Mouse (Mus musculus) naive thymus-derived CD4-positive, alpha-beta T cell, adult 5 months (primary cell): ENCODE results near the gene 1700030K09Rik. TPM values are rescaled to one million over a fixed set of nuclear protein-coding genes. Genes with fewer than 3 reads are reported as not detected.

ENCODE experiments used
- polyA plus RNA-seq: library from polyadenylated mRNA; unstranded; fragments of 100-300 nt; shearing (Covaris generic); gene quantifications from one replicate; pipeline ENCODE4 v1.2.1, GENCODE M21; 2017

Gene 1700030K09Rik
- 3.9 TPM for polyA plus RNA-seq

DNA sequence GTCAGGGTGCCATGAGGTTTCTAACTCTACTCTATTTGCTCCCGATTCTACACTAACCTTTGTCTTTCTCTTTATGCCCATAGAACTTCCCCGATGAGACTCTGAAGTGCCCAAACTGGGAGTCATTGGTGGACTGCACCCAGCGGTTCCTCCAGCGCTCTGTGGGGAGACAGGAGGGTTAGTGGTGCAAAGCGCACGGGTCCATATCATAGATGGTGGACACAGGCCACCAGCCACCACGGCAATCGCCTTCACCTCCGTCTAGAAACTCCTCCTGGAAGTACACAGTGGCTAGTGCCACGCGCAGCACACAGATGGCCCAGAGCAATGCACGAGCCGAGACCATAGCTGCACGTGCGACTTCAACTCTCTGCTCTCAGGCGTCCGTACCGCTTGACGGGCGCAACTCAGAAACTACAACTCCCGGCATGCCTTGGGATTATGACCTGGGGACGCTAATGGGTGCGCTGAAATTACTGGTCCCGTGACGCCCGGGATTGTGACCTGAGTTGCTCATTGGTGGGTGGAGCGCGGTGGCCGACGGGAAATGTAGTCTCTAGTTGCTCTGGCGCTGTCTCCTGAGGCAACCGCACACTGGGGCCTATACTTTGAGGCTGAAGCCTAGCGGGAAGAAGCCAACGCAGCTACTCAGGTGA, at the start of gene 1700030K09Rik, which contains the start of gene Calr3:
TSS of gene 1700030K09Rik (plus strand) at position 543 of the 656 bp plus-strand sequence.
TSS of gene Calr3 (minus strand) at position 533 of the 656 bp plus-strand sequence.

DNA sequence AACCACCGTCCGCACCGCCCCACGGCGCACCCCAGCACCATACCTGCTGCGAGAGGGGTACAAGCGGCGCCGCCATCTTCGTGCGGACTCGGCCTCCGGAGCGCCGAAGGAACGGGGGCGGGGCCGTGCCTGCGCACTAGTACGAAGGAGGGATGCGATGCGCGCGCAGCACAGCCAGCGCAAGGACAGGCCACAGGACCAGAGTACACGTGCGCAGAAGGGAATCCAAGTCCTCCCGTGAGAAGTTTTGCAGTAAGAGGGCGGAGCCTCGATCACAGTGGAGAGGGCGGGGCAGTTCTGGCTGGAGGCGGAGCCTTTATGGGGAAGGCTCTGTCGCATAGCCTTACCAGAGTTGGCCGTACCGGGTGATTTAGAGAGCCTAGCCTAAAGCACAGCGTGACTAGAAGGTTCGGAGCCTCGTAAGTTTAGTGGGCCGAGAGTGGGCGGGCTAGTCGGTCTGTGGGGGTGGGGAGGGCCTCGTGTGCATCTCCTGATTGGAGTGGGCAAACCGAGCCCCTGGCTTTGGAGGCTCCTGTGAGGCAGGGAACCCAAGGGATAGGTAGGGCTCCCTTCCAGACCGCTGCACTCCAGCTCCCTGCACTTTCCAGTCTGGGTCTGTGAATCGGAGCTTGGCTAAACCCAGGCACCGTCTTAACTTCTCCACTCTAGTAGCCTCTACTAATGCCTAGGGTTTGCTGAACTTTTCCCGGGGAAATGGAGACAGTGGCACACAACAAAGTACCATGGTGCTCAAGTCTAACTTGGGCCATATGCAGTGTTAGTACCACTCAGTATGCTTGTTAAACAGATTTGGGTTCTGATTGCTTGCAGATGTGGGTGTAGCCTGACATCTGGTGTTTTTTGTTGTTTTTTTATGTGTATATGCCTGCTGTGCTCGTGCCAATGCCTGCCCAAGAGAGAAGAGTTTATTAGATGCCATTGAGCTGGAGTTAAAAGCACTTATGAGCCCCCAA, 22.0 kb upstream of the 1700030K09Rik start, which contains the start of gene Eps15l1:
TSS of gene Eps15l1 (minus strand) at position 99 of the 974 bp plus-strand sequence.

DNA sequence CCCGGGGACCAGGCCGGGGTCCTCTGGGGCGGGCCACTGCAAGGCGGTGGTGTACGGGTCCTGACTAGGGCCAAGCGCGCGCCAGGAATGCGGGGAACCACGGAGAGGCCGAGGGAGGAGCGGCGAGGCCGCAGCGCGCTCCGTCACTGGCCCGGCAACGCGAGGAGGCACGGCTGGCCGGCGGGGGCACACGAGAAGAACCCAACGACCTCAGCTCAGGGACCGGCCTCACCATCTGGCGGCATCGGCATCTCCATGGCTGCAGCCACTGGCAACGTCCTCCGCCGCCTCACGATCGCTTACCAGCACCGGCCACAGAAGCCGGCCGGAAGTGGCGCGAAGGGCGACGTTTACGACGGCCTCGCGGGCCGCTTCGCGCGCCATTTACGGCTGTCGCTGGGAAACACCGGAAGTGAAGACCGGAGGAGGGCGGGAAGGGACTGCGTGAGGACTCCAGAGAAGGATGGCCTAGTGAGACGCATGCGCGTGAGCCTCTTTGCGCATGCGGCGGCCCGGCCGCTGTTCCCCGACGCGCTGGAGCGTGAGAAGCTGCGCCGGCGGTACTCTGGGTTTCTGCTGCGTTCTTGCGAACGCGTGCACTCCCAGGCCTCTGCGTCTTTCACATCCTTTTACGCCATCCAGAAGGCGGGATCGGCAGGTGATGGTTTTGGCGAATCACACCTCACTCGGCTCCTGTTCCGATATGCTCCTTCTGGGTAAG, 31.3 kb downstream of the 1700030K09Rik start, which contains the start of gene Cherp:
TSS of gene Cherp (minus strand) at position 401 of the 721 bp plus-strand sequence.

GRCm38 (mm10) chr8:72491680-72492621, 48.3 kb downstream of the 1700030K09Rik start, which contains the start of gene Slc35e1:
Gene Slc35e1, minus strand, starts transcription at chr8:72492614.

Other genes with a start within 250 kb of the 1700030K09Rik start
- not detected for gene Cib3, start 231.0 kb upstream of the 1700030K09Rik start, polyA plus RNA-seq
- not detected for gene Gm11034, start 230.2 kb upstream of the 1700030K09Rik start, polyA plus RNA-seq
- gene Fam32a, start 224.2 kb upstream of the 1700030K09Rik start, polyA plus RNA-seq: 94.0 TPM
- gene Ap1m1, start 203.9 kb upstream of the 1700030K09Rik start, polyA plus RNA-seq: 157 TPM
- gene Gm10282, start 138.6 kb upstream of the 1700030K09Rik start, polyA plus RNA-seq: 2.4 TPM
- 1,247 TPM for gene Klf2, start 124.8 kb upstream of the 1700030K09Rik start, polyA plus RNA-seq
- gene Eps15l1, start 22.4 kb upstream of the 1700030K09Rik start, polyA plus RNA-seq: 47.8 TPM
- gene Calr3, start within 50 bp of the 1700030K09Rik start, polyA plus RNA-seq: 0.35 TPM
- gene Cherp, start 31.3 kb downstream of the 1700030K09Rik start, polyA plus RNA-seq: 97.2 TPM
- 101 TPM for gene Slc35e1, start 48.7 kb downstream of the 1700030K09Rik start, polyA plus RNA-seq
- 24.9 TPM for gene Med26, start 104.4 kb downstream of the 1700030K09Rik start, polyA plus RNA-seq
- 75.8 TPM for gene Smim7, start 127.2 kb downstream of the 1700030K09Rik start, polyA plus RNA-seq
- 2.9 TPM for gene Tmem38a, start 128.2 kb downstream of the 1700030K09Rik start, polyA plus RNA-seq
- gene Nwd1, start 202.8 kb downstream of the 1700030K09Rik start, polyA plus RNA-seq: 0.07 TPM